Mouse (Mus musculus): ENCODE results near the gene Rgs3. TPM values are rescaled to one million over a fixed set of nuclear protein-coding genes. Genes with fewer than 3 reads are reported as not detected.

Rgs3 gene
- polyA plus RNA-seq, 1 experiment from 2014 or later: 52.8 TPM

- H3K4me3 ChIP-seq: no peak overlapping the region
- no peak for ATAC-seq (ENCODE audit: low FRiP score, low read depth)
- no peak overlapping the region for H3K9ac ChIP-seq
- no peaks in the 10 kb centered on the region for H3K27me3 ChIP-seq
- H3K36me3 ChIP-seq: peaks cover 51% of the 10 kb centered on the region
- 57% methylated on average over 1 of the region's 1 CpGs for WGBS
- H3K4me1 ChIP-seq: peaks cover 20% of the 10 kb centered on the region
- no peak overlapping the region for H3K4me2 ChIP-seq (replicated peaks)
- no peaks in the 10 kb centered on the region for H3K9me3 ChIP-seq
- H3K27ac ChIP-seq: no peak overlapping the region
Measured at GRCm38 (mm10) chr4:62691625-62692024, 132.0 kb downstream of the Rgs3 start.

- peaks cover 46% of the 10 kb centered on the region for H3K36me3 ChIP-seq
- no peak overlapping the region for H3K4me2 ChIP-seq (replicated peaks)
- H3K4me1 ChIP-seq: peaks cover 28% of the 10 kb centered on the region
- H3K27me3 ChIP-seq: no peaks in the 10 kb centered on the region
- no peak overlapping the region for H3K9ac ChIP-seq
- ATAC-seq (ENCODE audit: low FRiP score, low read depth): no peak
- H3K4me3 ChIP-seq: no peak overlapping the region
- no peaks in the 10 kb centered on the region for H3K9me3 ChIP-seq
- H3K27ac ChIP-seq: no peak overlapping the region
- WGBS: 44% methylated on average over 10 of the region's 10 CpGs
Measured at GRCm38 (mm10) chr4:62693839-62694238, 134.2 kb downstream of the Rgs3 start.

DNA sequence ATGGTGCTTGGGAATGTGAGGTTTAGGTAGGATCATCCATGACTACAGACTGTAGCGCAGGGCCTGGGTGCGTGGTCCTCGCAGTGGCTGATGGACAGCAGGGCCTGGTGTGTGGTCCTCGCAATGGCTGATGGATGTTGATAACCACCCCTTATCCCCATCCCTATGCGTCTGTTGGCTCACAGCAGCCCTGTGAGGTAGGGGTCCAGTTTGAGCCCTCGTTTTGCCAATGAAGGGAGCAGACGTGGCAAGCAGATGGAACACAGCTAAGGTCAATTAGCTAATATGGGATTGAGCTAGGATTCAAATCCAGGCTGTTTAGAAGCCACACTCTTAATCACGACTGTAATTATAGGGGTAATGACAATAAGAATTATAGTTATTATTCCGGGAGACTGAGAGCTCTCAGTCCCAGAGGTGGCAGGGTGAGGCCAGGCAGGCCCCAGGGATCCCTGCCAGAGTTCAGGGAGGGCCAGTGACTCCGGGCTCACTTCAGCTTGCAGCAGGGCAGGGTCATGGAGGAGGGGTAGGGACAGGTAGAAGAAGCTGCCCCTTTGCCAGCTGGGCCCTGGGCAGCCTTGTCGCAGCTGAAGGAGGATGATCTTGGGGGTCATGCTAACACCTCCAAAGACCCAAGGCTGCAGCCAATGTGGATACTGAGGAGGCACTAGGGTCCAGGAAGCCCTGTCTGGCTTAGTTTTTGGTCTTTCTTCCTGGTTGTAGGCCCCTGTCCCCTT lies 135.2 kb downstream of the Rgs3 start:
- Histone ChIP-seq H3K9ac (no peak overlapping the region), H3K9me3 (no peaks in the 10 kb centered on the region), H3K27me3 (no peaks in the 10 kb centered on the region), H3K4me2 (replicated peaks) (no peak overlapping the region), H3K4me1 (peaks cover 39% of the 10 kb centered on the region), H3K36me3 (peaks cover 46% of the 10 kb centered on the region), H3K27ac (no peak overlapping the region), H3K4me3 (no peak overlapping the region)
- no peak for ATAC-seq (ENCODE audit: low FRiP score, low read depth)
- 77% methylated on average over 11 of the region's 11 CpGs for WGBS

DNA sequence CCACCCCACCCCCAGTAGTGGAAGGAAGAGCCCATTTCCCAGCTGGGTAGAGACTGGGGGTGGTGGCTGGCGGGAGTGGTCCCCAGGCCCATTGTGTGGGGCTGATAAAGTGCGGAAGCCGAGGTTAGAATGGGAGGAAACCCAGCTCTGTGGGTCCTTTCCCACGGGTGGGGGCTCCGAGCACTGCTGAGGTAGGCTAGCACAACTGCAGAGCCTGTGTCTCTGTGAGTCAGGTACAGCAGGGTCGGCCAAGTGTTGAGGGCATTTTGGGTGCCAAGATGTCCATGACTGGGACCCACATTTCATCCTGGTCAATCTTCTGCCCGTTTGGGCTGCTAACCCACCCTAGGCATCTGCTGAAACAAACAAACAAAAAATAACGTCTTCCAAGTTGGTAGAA lies 135.9 kb downstream of the Rgs3 start:
- Histone ChIP-seq H3K4me2 (replicated peaks) (no peak overlapping the region), H3K9me3 (no peaks in the 10 kb centered on the region), H3K9ac (no peak overlapping the region), H3K4me3 (no peak overlapping the region), H3K4me1 (peaks cover 45% of the 10 kb centered on the region), H3K27ac (no peak overlapping the region), H3K36me3 (peaks cover 49% of the 10 kb centered on the region), H3K27me3 (no peaks in the 10 kb centered on the region)
- WGBS: 72% methylated on average over 8 of the region's 8 CpGs
- ATAC-seq (ENCODE audit: low FRiP score, low read depth): no peak

DNA sequence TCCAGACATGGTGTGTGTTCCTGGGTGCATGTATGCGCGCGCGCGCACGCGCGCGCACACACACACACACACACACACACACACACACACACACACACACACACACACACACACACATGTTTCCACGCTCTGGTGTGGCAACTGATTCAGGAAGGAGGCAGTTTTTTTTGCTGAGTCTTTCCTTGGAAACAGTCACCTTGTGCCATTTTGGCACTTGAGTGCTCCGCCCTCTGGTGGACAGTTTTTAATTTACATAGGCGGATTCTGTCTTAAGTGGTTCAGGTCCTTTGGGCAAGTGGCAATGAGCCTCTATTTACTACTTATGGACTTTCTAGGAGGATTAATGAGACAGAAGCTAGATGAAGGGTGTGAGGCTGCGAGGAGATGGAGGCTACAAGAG lies 136.3 kb downstream of the Rgs3 start:
- WGBS: 72% methylated on average over 13 of the region's 13 CpGs
- Histone ChIP-seq H3K9ac (no peak overlapping the region), H3K4me1 (peaks cover 49% of the 10 kb centered on the region)

GRCm38 (mm10) chr4:62696699-62697404 lies 137.2 kb downstream of the Rgs3 start:
- no peaks in the 10 kb centered on the region for H3K27me3 ChIP-seq
- H3K9ac ChIP-seq: peak overlapping the region; percentile 25; the same call in 1 of the 2 replicates
- H3K36me3 ChIP-seq: peaks cover 49% of the 10 kb centered on the region
- WGBS: 65% methylated on average over 7 of the region's 7 CpGs
- ATAC-seq (ENCODE audit: low FRiP score, low read depth): no peak
- H3K27ac ChIP-seq: peak overlapping the region; percentile 55; the same call in 1 of the 2 replicates
- H3K4me2 ChIP-seq (replicated peaks): no peak overlapping the region
- H3K4me3 ChIP-seq: no peak overlapping the region
- peaks cover 58% of the 10 kb centered on the region for H3K4me1 ChIP-seq
- H3K9me3 ChIP-seq: no peaks in the 10 kb centered on the region

More for the DNA sequence above, 136.3 kb downstream of the Rgs3 start:
- H3K27me3 ChIP-seq: no peaks in the 10 kb centered on the region
- peaks cover 49% of the 10 kb centered on the region for H3K36me3 ChIP-seq
- H3K27ac ChIP-seq: no peak overlapping the region
- no peak for ATAC-seq (ENCODE audit: low FRiP score, low read depth)
- no peak overlapping the region for H3K4me3 ChIP-seq
- no peaks in the 10 kb centered on the region for H3K9me3 ChIP-seq
- no peak overlapping the region for H3K4me2 ChIP-seq (replicated peaks)

GRCm38 (mm10) chr4:62697469-62697868 lies 137.8 kb downstream of the Rgs3 start:
- Histone ChIP-seq H3K36me3 (peaks cover 43% of the 10 kb centered on the region), H3K27me3 (no peaks in the 10 kb centered on the region), H3K4me1 (peaks cover 58% of the 10 kb centered on the region), H3K9me3 (no peaks in the 10 kb centered on the region), H3K9ac (peak overlapping the region; percentile 25; the same call in 1 of the 2 replicates), H3K27ac (no peak overlapping the region; the same call in 1 of the 2 replicates), H3K4me3 (no peak overlapping the region), H3K4me2 (replicated peaks) (no peak overlapping the region)
- peak; percentile 42; the same call in 1 of the 2 replicates for ATAC-seq (ENCODE audit: low FRiP score, low read depth)
- 5% methylated on average over 2 of the region's 2 CpGs for WGBS

DNA sequence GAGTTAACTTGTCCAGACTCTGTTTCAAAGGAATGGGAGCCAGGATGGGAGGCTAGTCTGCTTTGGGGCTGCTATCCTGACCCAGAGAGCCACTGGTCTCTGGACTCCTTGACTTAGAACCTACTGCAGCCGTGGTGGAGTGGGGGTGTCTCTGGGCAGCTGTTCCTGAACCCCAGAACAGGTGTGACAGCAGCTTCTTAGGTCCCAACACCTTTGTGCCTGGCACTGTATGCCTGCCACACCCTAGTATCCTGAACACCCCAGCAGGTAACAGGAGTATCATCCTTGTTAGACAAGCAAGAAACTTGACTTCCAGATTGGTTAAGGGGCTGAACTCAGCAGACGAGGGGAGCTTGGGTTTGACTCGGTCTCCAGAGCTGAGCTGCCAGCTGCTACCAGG lies 138.9 kb downstream of the Rgs3 start:
- no peak for ATAC-seq (ENCODE audit: low FRiP score, low read depth)
- H3K4me1 ChIP-seq: peaks cover 65% of the 10 kb centered on the region
- no peaks in the 10 kb centered on the region for H3K9me3 ChIP-seq
- H3K9ac ChIP-seq: 0 out of 2 replicates have a peak overlapping the region, but pooled peaks have one; percentile 35
- no peaks in the 10 kb centered on the region for H3K27me3 ChIP-seq
- H3K36me3 ChIP-seq: peaks cover 41% of the 10 kb centered on the region
- peak overlapping the region; percentile 80; the same call in 1 of the 2 replicates for H3K4me2 ChIP-seq (replicated peaks)
- H3K27ac ChIP-seq: peak overlapping the region; percentile 70; the same call in 1 of the 2 replicates
- WGBS: 61% methylated on average over 3 of the region's 3 CpGs
- no peak overlapping the region for H3K4me3 ChIP-seq

DNA sequence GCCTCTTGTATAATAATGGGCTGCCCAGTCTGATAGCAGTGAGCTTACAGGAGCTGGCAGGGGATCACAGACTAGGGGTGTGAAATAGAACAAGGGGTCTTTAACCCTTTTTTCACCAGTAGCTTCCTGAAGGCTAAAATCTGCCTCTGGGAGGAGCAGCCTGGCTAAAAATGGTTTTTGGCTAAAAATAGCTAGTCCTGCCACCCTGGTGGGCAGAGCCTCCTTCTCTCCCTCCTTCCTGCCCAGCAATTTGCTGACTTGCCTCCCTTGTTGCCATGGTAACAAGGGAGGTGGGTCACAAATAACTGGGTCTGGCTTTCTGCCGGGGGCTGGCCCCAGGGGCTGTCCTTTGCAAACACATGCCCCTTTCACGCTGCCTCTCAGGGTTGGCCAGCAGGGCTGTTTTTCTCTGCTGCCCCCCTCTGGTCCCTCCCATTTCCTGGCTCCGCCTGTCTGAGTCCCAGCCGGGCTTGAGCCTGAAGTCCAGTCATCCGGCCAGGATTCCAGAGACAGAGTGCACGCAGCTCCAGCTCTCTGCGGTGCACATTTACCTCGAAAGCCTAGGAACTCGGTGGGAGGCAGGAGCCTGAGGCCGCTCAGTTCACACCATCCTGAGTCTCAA lies 139.7 kb downstream of the Rgs3 start:
- ATAC-seq (ENCODE audit: low FRiP score, low read depth): peak; percentile 92
- H3K9ac ChIP-seq: peak overlapping the region; percentile 73
- under 1% methylated on average over 10 of the region's 10 CpGs for WGBS
- peak overlapping the region; percentile 50 for H3K4me3 ChIP-seq
- H3K27ac ChIP-seq: peak overlapping the region; percentile 84
- no peaks in the 10 kb centered on the region for H3K27me3 ChIP-seq
- H3K9me3 ChIP-seq: no peaks in the 10 kb centered on the region
- peaks cover 41% of the 10 kb centered on the region for H3K36me3 ChIP-seq
- H3K4me1 ChIP-seq: peaks cover 73% of the 10 kb centered on the region
- H3K4me2 ChIP-seq (replicated peaks): peak overlapping the region; percentile 80

GRCm38 (mm10) chr4:62700426-62700825 lies 140.8 kb downstream of the Rgs3 start:
- H3K27ac ChIP-seq: peak overlapping the region; percentile 84
- H3K27me3 ChIP-seq: no peaks in the 10 kb centered on the region
- H3K9ac ChIP-seq: peak overlapping the region; percentile 73
- H3K4me1 ChIP-seq: peaks cover 84% of the 10 kb centered on the region
- H3K4me3 ChIP-seq: peak overlapping the region; percentile 50
- no peak for ATAC-seq (ENCODE audit: low FRiP score, low read depth)
- H3K4me2 ChIP-seq (replicated peaks): peak overlapping the region; percentile 80
- whole genome bisulfite sequencing: 59% methylated on average over 5 of the region's 5 CpGs
- peaks cover 38% of the 10 kb centered on the region for H3K36me3 ChIP-seq
- H3K9me3 ChIP-seq: no peaks in the 10 kb centered on the region

- H3K27me3 ChIP-seq: no peaks in the 10 kb centered on the region
Measured at GRCm38 (mm10) chr4:62703151-62703550, 143.5 kb downstream of the Rgs3 start.

GRCm38 (mm10) chr4:62704204-62704603 lies 144.6 kb downstream of the Rgs3 start:
- Histone ChIP-seq H3K27me3 (no peaks in the 10 kb centered on the region), H3K9me3 (no peaks in the 10 kb centered on the region), H3K4me1 (peaks cover 62% of the 10 kb centered on the region), H3K27ac (peak overlapping the region; percentile 84), H3K9ac (no peak overlapping the region), H3K4me3 (no peak overlapping the region), H3K4me2 (replicated peaks) (no peak overlapping the region), H3K36me3 (peaks cover 38% of the 10 kb centered on the region)
- ATAC-seq (ENCODE audit: low FRiP score, low read depth): no peak
- WGBS: 92% methylated on average over 13 of the region's 13 CpGs

More at GRCm38 (mm10) chr4:62703151-62703550, 143.5 kb downstream of the Rgs3 start:
- H3K9ac ChIP-seq: no peak overlapping the region
- ATAC-seq (ENCODE audit: low FRiP score, low read depth): no peak
- H3K4me3 ChIP-seq: no peak overlapping the region
- no peak overlapping the region for H3K27ac ChIP-seq
- 76% methylated on average over 9 of the region's 9 CpGs for WGBS
- peaks cover 73% of the 10 kb centered on the region for H3K4me1 ChIP-seq
- H3K36me3 ChIP-seq: peaks cover 38% of the 10 kb centered on the region
- no peaks in the 10 kb centered on the region for H3K9me3 ChIP-seq
- peak overlapping the region; percentile 9; the same call in 1 of the 2 replicates for H3K4me2 ChIP-seq (replicated peaks)
